Mouse (Mus musculus) CH12.LX (cell line): Measurements from ENCODE around the gene Ednrb. TPM values are rescaled to one million over a fixed set of nuclear protein-coding genes. Genes with fewer than 3 reads are reported as not detected.
"Not testable (repeated sequence)": the region's sequence is repeated elsewhere in the genome, so short reads cannot be mapped to it uniquely, and the experiment has no call there.

Experiments
- DNase-seq: peaks from one replicate; pipeline ENCODE4 v3.0.0-alpha.2; 2013; ENCODE audit errors: extremely low read depth
- H3K27ac ChIP-seq: 2 replicates; pipeline ENCODE4 v1.5.1; 2012; ENCODE audit warnings: low read depth, mild to moderate bottlenecking, control low read depth, moderate library complexity; ENCODE audit not compliant: insufficient read depth
- H3K27me3 ChIP-seq: replicated peaks from 2 replicates; pipeline ENCODE3; 2012; ENCODE audit warnings: inconsistent platforms
- H3K36me3 ChIP-seq, 2 experiments: replicated peaks in 1 of 2; 2 replicates each; pipeline versions ENCODE3 to v1.6.1; 2012; ENCODE audit warnings: inconsistent platforms in 1 of 2, low read length in 1 of 2, mild to moderate bottlenecking in 1 of 2, mixed read lengths in 1 of 2, moderate library complexity in 1 of 2; ENCODE audit not compliant: control insufficient read depth in 1 of 2, insufficient read depth in 1 of 2
- H3K4me1 ChIP-seq, 2 experiments: 2 replicates each; pipeline ENCODE4 v1.6.1; 2012; ENCODE audit warnings: inconsistent platforms in 1 of 2, moderate library complexity in 1 of 2; ENCODE audit not compliant: insufficient read depth in 2 of 2, control insufficient read depth in 1 of 2
- H3K4me2 ChIP-seq: 2 replicates; pipeline ENCODE4 v1.6.1; 2012; ENCODE audit warnings: low read depth, mild to moderate bottlenecking, control low read depth; ENCODE audit not compliant: poor library complexity, insufficient read depth, severe bottlenecking
- H3K4me3 ChIP-seq, 3 experiments: fragments of 150-350 bp in 1 of 3; sonication (generic) in 1 of 3; replicated peaks in 1 of 3; 2 replicates each; pipeline versions ENCODE3 to v1.5.1; 2011 to 2012; ENCODE audit warnings: low read depth in 2 of 3, low read length in 2 of 3, mild to moderate bottlenecking in 2 of 3, moderate library complexity in 2 of 3, control low read depth in 1 of 3, improper control_type of control experiment in 1 of 3, inconsistent platforms in 1 of 3, mixed read lengths in 1 of 3; ENCODE audit not compliant: poor library complexity in 1 of 3
- H3K79me2 ChIP-seq: replicated peaks from 2 replicates; pipeline ENCODE4 v1.6.1; 2012; ENCODE audit warnings: mild to moderate bottlenecking, moderate library complexity; ENCODE audit not compliant: control insufficient read depth, poor library complexity, insufficient read depth, severe bottlenecking; ENCODE audit errors: extremely low read depth
- H3K9ac ChIP-seq: 2 replicates; pipeline ENCODE4 v1.6.1; 2012; ENCODE audit warnings: low read depth, mild to moderate bottlenecking, control low read depth, moderate library complexity; ENCODE audit not compliant: insufficient read depth
- H3K9me3 ChIP-seq: replicated peaks from 2 replicates; pipeline ENCODE3; 2012; ENCODE audit warnings: low read length, inconsistent platforms, mixed read lengths
- BHLHE40 ChIP-seq: IDR thresholded peaks from 2 replicates; pipeline ENCODE4 v1.6.1; 2011; ENCODE audit warnings: mild to moderate bottlenecking, low read depth, low read length, improper control_type of control experiment
- ELF1 ChIP-seq: IDR thresholded peaks from 2 replicates; pipeline ENCODE4 v1.6.1; 2014; ENCODE audit warnings: low read depth, mild to moderate bottlenecking, inconsistent platforms, low read length, improper control_type of control experiment
- ETS1 ChIP-seq: conservative IDR thresholded peaks from 2 replicates; pipeline ENCODE4 v1.6.1; 2012; ENCODE audit warnings: low read depth, mild to moderate bottlenecking, inconsistent platforms, low read length, improper control_type of control experiment, moderate library complexity
- GABPA ChIP-seq: IDR thresholded peaks from 2 replicates; pipeline ENCODE4 v1.6.1; 2012; ENCODE audit warnings: low read depth, low read length, improper control_type of control experiment, inconsistent platforms; ENCODE audit not compliant: insufficient replicate concordance
- HCFC1 ChIP-seq: IDR thresholded peaks from 2 replicates; pipeline ENCODE4 v1.6.1; 2012; ENCODE audit warnings: low read depth, mild to moderate bottlenecking, inconsistent platforms, low read length, improper control_type of control experiment
- JUND ChIP-seq: conservative IDR thresholded peaks from 2 replicates; pipeline ENCODE4 v1.6.1; 2011; ENCODE audit warnings: low read depth, low read length, improper control_type of control experiment
- MXI1 ChIP-seq: IDR thresholded peaks from 2 replicates; pipeline ENCODE4 v1.6.1; 2011; ENCODE audit warnings: mild to moderate bottlenecking, low read depth, low read length, improper control_type of control experiment
- MYC ChIP-seq: IDR thresholded peaks from 2 replicates; pipeline ENCODE4 v1.6.1; 2011; ENCODE audit warnings: low read depth, mild to moderate bottlenecking, improper control_type of control experiment, low read length
- PAX5 ChIP-seq: IDR thresholded peaks from 2 replicates; pipeline ENCODE4 v1.6.1; 2012; ENCODE audit warnings: low read length, inconsistent platforms, mixed read lengths
- POLR2A ChIP-seq: IDR thresholded peaks from 2 replicates; pipeline ENCODE4 v1.6.1; 2011; ENCODE audit warnings: low read depth, mild to moderate bottlenecking, improper control_type of control experiment, low read length
- TBP ChIP-seq: conservative IDR thresholded peaks from 2 replicates; pipeline ENCODE4 v1.6.1; 2011; ENCODE audit warnings: low read depth, low read length, improper control_type of control experiment
- TCF12 ChIP-seq: IDR thresholded peaks from 2 replicates; pipeline ENCODE4 v1.6.1; 2014; ENCODE audit warnings: low read depth, mild to moderate bottlenecking, inconsistent platforms, low read length, improper control_type of control experiment
- UBTF ChIP-seq: IDR thresholded peaks from 2 replicates; pipeline ENCODE4 v1.6.1; 2012; ENCODE audit warnings: low read depth, mild to moderate bottlenecking, inconsistent platforms, low read length, improper control_type of control experiment, moderate library complexity
- USF2 ChIP-seq: conservative IDR thresholded peaks from 2 replicates; pipeline ENCODE4 v1.6.1; 2011; ENCODE audit warnings: low read depth, low read length, improper control_type of control experiment
- dilution Hi-C: fragments of 300-500 bp; cut with MboI; formaldehyde crosslinking; loops from 2 replicates; pipeline ENCODE4 v1.14.3; 2020; ENCODE audit warnings: low sequenced_read_pairs; ENCODE audit not compliant: extremely low pct_unique_long_range_greater_than_20kb, extremely low pct_ligation_motif_present
- in situ Hi-C: fragments of 300-500 bp; cut with MboI; formaldehyde crosslinking; loops from 3 replicates; pipeline ENCODE4 v1.14.3; 2019; ENCODE audit warnings: low sequenced_read_pairs, low pct_ligation_motif_present, low pct_unique_long_range_greater_than_20kb, mixed read lengths
- polyA plus RNA-seq: library from polyadenylated mRNA; unstranded; fragments of >175 nt; gene quantifications from 2 replicates; pipeline ENCODE4 v1.2.1, GENCODE M21; 2012; ENCODE audit warnings: low read depth; ENCODE audit not compliant: insufficient read length
- total RNA-seq, 2 experiments: library from RNA; depleted of rRNA; stranded (reverse); fragments of 300-350 nt in 1 of 2; fragments of >200 nt in 1 of 2; gene quantifications; 2 replicates each; pipeline ENCODE4 v1.2.3; 2012 to 2014

The Ednrb gene
- total and polyA plus RNA-seq, 3 experiments: not detected

DNA sequence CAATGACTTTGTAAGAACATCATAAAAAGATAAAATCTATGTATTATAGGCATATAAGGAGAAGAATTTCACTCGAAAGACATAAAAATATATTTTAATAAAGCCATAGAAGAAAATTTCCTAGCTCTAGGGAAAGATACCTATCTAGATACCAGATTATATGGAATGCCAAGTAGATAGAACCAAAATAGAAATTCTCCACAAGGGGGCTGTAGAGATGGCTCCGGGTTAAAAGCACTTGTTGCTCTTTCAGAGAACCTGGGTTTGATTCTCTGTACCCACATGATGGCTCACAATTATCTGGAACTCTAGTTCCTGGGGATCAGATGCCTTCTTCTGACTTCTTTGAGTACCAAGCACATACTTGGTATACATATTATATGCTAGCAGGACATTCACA, 56.7 kb downstream of the Ednrb start:
- Histone ChIP-seq H3K4me1 (no peaks in the 10 kb centered on the region), H3K27me3 (no peaks in the 10 kb centered on the region), H3K4me2 (no peak overlapping the region), H3K27ac (no peak overlapping the region), H3K9ac (no peak overlapping the region), H3K79me2 (no peaks in the 10 kb centered on the region), H3K9me3 (no peaks in the 10 kb centered on the region), H3K36me3 (no peaks in the 10 kb centered on the region), H3K4me3 (no peak overlapping the region)
- dilution Hi-C loops: no loop called here
- TF ChIP-seq ELF1 (no peak), POLR2A (no peak), MYC (no peak), UBTF (no peak), TCF12 (no peak), JUND (no peak), USF2 (no peak), PAX5 (no peak), ETS1 (no peak), TBP (no peak)
- in situ Hi-C loops: no loop called here
- no peak for DNase-seq

DNA sequence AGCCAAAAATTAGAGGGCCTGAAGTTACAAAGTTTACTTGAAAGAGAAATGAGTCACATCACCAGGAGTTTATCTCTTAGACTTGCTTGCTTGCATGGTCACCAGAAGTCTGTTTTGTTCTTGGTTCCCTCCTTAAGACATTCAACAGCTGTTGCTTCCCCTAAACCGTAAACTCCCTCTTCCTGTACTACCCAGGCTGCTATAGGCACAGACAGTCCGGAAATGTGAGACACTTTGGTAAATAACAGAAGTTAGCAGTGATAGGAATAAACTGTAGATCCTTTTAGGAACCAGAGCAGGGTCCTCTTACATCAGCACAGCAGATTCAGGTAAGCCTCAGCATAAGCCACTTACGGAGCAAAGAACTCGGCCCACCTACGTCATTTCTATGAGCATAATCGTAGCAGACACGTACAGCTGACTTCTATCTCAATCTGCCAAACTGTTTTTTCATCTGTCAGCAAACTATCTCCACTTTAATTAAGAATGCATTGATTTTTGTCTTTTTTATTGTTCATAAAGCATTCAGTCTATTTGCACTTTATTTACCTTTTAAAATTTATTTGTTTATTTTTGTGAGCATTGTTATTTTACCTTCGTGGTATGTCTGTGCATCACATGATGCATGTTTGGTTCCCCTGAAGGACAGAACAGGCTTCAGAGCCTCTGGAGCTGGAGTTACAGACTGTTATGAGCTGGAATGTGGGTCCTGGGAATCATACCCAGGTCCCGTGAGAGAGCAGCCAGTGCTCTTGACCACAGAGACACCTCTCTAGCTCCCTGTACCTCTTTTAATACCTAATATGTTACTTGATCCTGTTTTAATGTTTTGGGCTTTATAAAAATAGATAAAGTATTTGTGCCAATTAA, 58.9 kb downstream of the Ednrb start:
- no peak overlapping the region for H3K9ac ChIP-seq
- DNase-seq: no peak
- dilution Hi-C loops (no loop called here), in situ Hi-C loops (no loop called here)
- H3K4me1 ChIP-seq: no peaks in the 10 kb centered on the region
- TF ChIP-seq MYC (no peak), BHLHE40 (no peak), UBTF (no peak), GABPA (no peak), HCFC1 (no peak), MXI1 (no peak)
- TF ChIP-seq, all 38 proteins: peak for 0
- Histone ChIP-seq H3K4me2 (no peak overlapping the region), H3K4me3 (no peak overlapping the region), H3K79me2 (no peaks in the 10 kb centered on the region), H3K27me3 (no peaks in the 10 kb centered on the region), H3K27ac (no peak overlapping the region), H3K9me3 (no peaks in the 10 kb centered on the region), H3K36me3 (no peaks in the 10 kb centered on the region)

DNA sequence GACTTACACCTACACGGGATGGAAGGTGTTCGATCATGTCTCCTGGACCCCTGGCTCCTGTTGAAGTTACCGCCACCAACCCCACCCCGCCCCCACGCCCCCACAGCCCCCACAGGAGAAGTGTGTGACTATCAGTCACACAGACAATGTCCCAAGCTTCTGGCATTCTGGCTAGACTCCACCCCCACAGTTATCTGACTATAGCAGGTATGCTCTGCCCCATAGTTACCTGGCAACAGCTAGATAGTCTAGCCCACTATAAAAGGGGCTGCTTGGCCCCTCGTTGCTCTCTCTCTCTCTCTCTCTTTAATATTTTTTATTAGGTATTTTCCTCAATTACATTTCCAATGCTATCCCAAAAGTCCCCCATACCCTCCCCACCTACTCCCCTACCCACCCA, 63.9 kb downstream of the Ednrb start:
- H3K4me3 ChIP-seq, H3K27ac ChIP-seq, H3K36me3 ChIP-seq, dilution Hi-C loops, H3K27me3 ChIP-seq, H3K4me2 ChIP-seq, in situ Hi-C loops, H3K79me2 ChIP-seq, H3K9me3 ChIP-seq, H3K9ac ChIP-seq, H3K4me1 ChIP-seq, DNase-seq: not testable (repeated sequence)
